Mouse (Mus musculus): ENCODE data around the gene Selenoo.

Selenoo gene

GRCm38 (mm10) chr15:89147895-89148294 is 59.0 kb downstream of the Selenoo start:
- DNase-seq (ENCODE audit: extremely low read depth, insufficient read length, low spot score) = no peak

GRCm38 (mm10) chr15:89148496-89149270 is 59.8 kb downstream of the Selenoo start:
- no peak for DNase-seq (ENCODE audit: extremely low read depth, insufficient read length, low spot score)

GRCm38 (mm10) chr15:89149271-89150040 is 60.6 kb downstream of the Selenoo start, which contains the start of gene Mapk11:
Mapk11 (minus strand) TSS chr15:89149628.
- DNase-seq (ENCODE audit: extremely low read depth, insufficient read length, low spot score) = peak; percentile 50
